Mouse (Mus musculus): ENCODE data around the gene Hexim2. TPM values are rescaled to one million over a fixed set of nuclear protein-coding genes. Genes with fewer than 3 reads are reported as not detected.

The Hexim2 gene
- polyA plus RNA-seq (2017; shearing (Covaris generic)): 1 to 10 TPM; 4.6 to 5.1 TPM

DNA sequence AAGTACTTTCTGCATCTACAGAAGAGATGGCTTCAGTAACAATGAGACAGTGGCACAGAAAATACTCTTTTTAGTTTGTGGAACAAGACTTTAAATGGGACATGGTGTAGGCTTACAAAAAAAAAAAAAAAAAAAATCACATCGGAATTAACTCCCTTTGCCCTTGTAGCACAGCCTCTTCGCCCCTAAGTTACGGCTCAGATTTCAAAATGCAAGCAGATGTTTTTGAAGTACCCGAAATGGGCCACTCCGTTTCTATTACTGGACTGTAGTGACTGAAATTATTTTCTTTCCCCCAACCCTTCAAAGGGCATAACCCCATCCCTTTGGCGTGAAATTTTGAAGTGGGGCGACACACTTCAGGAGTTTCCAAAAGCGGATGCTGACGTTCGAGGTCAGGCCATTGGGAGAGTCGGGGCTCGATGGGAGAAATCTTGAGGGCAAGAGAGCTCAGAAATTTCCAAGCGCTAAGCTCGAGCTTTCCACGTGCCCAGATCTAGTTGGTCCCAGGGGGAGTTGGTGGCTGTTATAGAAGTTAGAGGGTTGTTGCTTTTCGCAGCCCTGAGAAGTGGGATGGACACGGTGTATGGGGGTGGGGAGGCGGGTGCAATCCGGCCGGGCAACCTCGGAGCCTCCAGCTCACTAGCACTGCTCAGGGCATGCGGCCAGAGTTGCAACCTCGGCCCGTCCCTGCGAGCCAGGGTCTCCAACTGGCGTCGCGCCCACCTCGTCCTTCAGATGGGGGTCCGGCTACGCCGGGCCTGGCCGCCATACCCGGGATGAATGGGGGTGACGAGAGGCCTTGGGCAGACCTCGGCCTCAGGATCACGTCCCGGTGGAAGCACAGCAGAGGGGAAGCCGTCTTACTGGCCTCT, at the start of gene Hexim2:
TSS of gene Hexim2 (plus strand) at position 729 of the 875 bp plus-strand sequence.

DNA sequence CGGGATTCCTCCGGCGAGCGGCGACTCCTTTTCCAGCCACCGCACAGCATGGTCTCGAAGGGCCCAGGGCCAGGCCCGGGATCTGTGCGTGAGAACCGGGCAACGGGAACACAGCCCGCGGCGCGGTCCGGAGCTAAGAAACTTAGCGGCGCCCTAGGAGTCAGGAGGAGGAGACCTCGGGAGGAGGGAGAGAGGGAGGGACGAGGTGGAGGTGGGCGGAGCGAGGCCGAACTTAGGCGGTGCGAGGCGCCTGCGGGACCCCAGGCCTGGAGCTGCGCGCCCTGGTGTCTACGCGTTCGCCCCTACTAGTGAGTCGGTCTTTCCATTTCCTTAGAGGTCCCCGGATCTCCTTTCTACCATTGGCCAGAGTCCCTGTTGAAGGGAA, 30.8 kb upstream of the Hexim2 start, which contains the start of the genes Plcd3 and Acbd4:
TSS of gene Plcd3 (minus strand) at position 178 of the 385 bp plus-strand sequence.
TSS of gene Acbd4 (plus strand) at position 202 of the 385 bp plus-strand sequence.

GRCm38 (mm10) chr11:103116008-103116818, 16.0 kb upstream of the Hexim2 start, which contains the start of gene Hexim1:
Gene Hexim1 (plus strand): TSS chr11:103116231.

DNA sequence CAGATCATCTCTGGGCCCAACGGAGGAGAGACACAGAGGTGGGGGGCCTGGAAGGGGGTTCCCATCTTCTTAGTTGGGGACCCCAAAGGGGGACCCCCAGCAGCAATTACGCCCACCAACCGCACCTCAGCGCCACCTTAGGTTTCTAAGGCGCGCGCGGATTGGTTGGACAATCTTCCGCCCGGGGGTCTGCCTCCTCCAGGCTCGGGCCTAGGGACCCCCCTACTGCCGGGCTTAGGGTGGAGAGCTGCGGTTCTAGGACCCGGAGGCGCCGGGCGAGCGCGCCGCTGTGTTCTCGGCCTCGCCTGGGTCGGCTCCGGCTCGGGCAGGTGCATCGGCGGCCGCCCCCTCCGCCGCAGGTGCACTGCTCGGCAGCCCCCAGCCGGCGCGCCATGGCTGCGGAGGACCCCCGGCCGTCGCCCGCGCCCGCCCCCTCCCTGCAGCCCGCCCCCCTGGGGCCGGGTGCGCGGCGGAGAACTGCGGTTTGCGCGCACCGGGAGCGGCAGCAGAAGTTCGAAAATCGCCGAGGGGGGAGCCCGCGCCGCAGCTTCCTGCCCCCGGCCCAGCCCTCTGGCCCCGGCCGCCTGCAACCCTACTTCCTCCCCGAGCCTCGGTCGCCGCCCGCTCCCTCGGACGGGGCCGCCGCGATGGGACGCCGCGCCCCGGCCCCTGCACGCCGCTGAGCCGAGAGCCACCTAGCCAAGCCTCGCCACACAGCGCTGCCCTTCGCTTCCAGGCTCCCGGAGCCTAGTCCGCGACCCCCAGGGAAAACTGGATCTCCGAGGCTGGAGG, 38.5 kb downstream of the Hexim2 start, which contains the start of gene Fmnl1:
TSS of gene Fmnl1 (plus strand) at position 614 of the 792 bp plus-strand sequence.

Other genes with a start within 250 kb of the Hexim2 start
- gene Fam187a, start 247.3 kb upstream of the Hexim2 start, polyA plus RNA-seq (2017; shearing (Covaris generic)): not detected
- under 1 TPM; 0.08 to 0.28 TPM for gene Gfap, start 231.5 kb upstream of the Hexim2 start, polyA plus RNA-seq (2017; shearing (Covaris generic))
- gene Kif18b, start 207.3 kb upstream of the Hexim2 start, polyA plus RNA-seq (2017; shearing (Covaris generic)): 1 to 10 TPM in 1 of 2 experiments, under 1 TPM in 1; 0.83 to 1.1 TPM
- gene C1ql1, start 185.7 kb upstream of the Hexim2 start, polyA plus RNA-seq (2017; shearing (Covaris generic)): not detected
- 10 to 100 TPM; 68.4 to 74.0 TPM for gene Nmt1, start 104.2 kb upstream of the Hexim2 start, polyA plus RNA-seq (2017; shearing (Covaris generic))
- 10 to 100 TPM; 22.0 to 23.7 TPM for gene Dcakd, start 104.1 kb upstream of the Hexim2 start, polyA plus RNA-seq (2017; shearing (Covaris generic))
- gene Plcd3, start 30.8 kb upstream of the Hexim2 start, polyA plus RNA-seq (2017; shearing (Covaris generic)): 1 to 10 TPM; 1.9 to 3.3 TPM
- gene Acbd4, start 30.7 kb upstream of the Hexim2 start, polyA plus RNA-seq (2017; shearing (Covaris generic)): 10 to 100 TPM; 51.8 to 52.2 TPM
- 1 to 10 TPM; 4.8 to 7.9 TPM for gene Hexim1, start 16.2 kb upstream of the Hexim2 start, polyA plus RNA-seq (2017; shearing (Covaris generic))
- 100 to 1,000 TPM; 186 to 198 TPM for gene Fmnl1, start 38.7 kb downstream of the Hexim2 start, polyA plus RNA-seq (2017; shearing (Covaris generic))
- gene 1700023F06Rik, start 76.1 kb downstream of the Hexim2 start, polyA plus RNA-seq (2017; shearing (Covaris generic)): not detected
- gene Spata32, start 86.0 kb downstream of the Hexim2 start, polyA plus RNA-seq (2017; shearing (Covaris generic)): under 1 TPM in 1 of 2 experiments, not detected in 1; 0.43 TPM
- 10 to 100 TPM; 26.6 to 49.7 TPM for gene Map3k14, start 135.0 kb downstream of the Hexim2 start, polyA plus RNA-seq (2017; shearing (Covaris generic))
- gene Arhgap27, start 231.3 kb downstream of the Hexim2 start, polyA plus RNA-seq (2017; shearing (Covaris generic)): 10 to 100 TPM; 89.5 to 98.3 TPM